Mouse (Mus musculus): ENCODE measurements around the gene Rnf133. TPM values are rescaled to one million over a fixed set of nuclear protein-coding genes. Genes with fewer than 3 reads are reported as not detected.

Gene Rnf133
- polyA plus RNA-seq (2015; fragmentation: Nextera tagmentation; extraction: Ambion mirVana) = not detected in 2 replicates

DNA sequence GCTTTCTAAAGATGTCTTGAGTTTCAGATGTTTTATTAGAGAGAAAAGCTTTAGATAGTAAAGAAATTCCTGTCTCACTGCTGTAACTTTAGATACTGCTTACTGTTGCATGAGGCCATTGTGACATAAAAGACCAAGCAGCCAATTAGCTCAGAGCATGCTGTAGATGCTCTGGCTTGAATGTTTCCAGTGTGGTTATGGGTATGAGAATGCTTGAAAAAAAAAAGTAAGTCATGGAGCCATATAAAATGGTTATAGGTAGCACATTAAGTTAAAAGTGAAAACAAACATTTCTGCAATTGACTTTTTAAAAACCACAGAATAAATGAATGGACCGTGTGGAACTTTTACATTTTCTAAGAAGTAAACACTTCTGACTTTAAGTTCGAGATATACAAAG lies at the start of gene Rnf133:
Gene Rnf133 (minus strand): TSS at position 101 of the 400 bp plus-strand sequence.
- Histone ChIP-seq H3K9me3 (no peaks in the 10 kb centered on the region), H3K4me2 (no peak within 1 kb of the TSS), H3K4me3 (no peak within 1 kb of the TSS), H3K36me3 (no peaks in the 10 kb centered on the region), H3K4me1 (no peaks in the 10 kb centered on the region), H3K9ac (no peak within 1 kb of the TSS), H3K27me3 (replicated peaks) (no peaks in the 10 kb centered on the region), H3K27ac (replicated peaks) (no peak within 1 kb of the TSS)
- ATAC-seq (ENCODE audit: extremely low read depth, insufficient number of reproducible peaks, low FRiP score, low TSS enrichment) = no peak
- WGBS = 86% methylated on average over 2 of the region's 2 CpGs

DNA sequence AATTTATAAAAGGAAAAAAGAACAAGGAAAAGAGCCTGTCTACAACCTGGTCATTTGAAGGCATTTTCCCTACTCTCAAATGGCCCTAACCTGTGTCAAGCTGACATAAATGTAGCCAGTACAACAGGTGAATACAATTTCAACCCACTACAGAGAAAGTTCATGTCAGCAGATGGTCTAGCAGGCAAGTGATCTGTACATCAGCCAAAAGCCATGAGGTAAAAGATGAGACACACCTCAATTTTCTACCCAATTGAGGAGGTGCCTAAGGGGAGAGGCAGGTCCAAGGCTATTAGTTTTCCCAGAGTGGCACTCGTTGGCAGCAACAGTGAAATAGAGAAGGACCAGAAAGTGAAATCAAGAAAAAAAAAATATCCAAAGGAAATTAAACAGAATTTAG lies 28.1 kb upstream of the Rnf133 start:
- H3K9ac ChIP-seq = no peak overlapping the region
- no peaks in the 10 kb centered on the region for H3K27me3 ChIP-seq (replicated peaks)
- H3K4me2 ChIP-seq = no peak overlapping the region
- no peak overlapping the region for H3K4me3 ChIP-seq
- 61% methylated on average over 1 of the region's 1 CpGs for WGBS
- H3K9me3 ChIP-seq = no peaks in the 10 kb centered on the region
- no peak for ATAC-seq (ENCODE audit: extremely low read depth, insufficient number of reproducible peaks, low FRiP score, low TSS enrichment)
- H3K27ac ChIP-seq (replicated peaks) = no peak overlapping the region
- no peaks in the 10 kb centered on the region for H3K4me1 ChIP-seq
- no peaks in the 10 kb centered on the region for H3K36me3 ChIP-seq

DNA sequence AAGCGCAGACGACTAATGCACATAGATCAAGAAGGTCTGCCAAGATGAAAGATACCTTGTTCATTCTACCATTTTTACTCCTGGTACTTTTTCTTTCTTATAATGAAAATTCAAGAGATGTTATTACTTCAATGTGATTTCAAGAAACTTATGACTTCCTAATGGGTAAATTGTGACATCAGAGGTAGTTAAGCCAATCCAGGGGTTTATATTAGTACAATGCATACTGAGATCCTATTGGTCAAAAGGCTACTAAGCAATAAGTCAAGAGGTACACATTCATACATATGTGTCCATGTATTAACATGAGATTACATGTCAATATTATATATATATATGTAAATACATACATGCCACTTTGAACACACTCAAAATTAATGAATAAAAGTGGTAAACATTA lies 4.9 kb upstream of the Rnf133 start, which contains the start of gene Rnf148:
Gene Rnf148 (minus strand): TSS at position 101 of the 400 bp plus-strand sequence.
- Histone ChIP-seq H3K4me2 (no peak within 1 kb of the TSS), H3K9ac (no peak within 1 kb of the TSS), H3K9me3 (no peaks in the 10 kb centered on the region), H3K27ac (replicated peaks) (no peak within 1 kb of the TSS), H3K4me3 (no peak within 1 kb of the TSS), H3K27me3 (replicated peaks) (no peaks in the 10 kb centered on the region), H3K36me3 (no peaks in the 10 kb centered on the region), H3K4me1 (peaks cover 5% of the 10 kb centered on the region)
- WGBS = 79% methylated on average over 2 of the region's 2 CpGs
- ATAC-seq (ENCODE audit: extremely low read depth, insufficient number of reproducible peaks, low FRiP score, low TSS enrichment) = no peak

DNA sequence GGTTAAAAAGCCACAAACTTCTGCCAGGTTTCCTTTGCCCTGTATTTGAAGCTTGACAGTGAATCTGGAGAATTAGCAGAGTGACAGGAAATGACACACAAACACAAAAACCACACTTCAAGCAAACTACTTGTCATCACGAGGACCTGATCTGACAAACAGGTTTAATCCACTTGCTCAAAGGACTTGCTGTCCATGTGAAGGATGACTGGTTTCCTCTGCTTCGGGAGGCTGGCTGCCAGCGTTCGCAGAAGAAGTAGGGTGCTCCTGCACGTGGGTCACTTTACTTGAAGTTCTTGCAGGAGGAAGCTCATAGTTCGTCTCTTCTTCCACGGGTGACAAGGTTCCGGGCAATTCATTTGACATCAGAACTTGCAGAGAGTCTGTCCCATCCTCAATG lies 1.4 kb downstream of the Rnf133 start:
- Histone ChIP-seq H3K4me3 (no peak overlapping the region), H3K27me3 (replicated peaks) (no peaks in the 10 kb centered on the region), H3K36me3 (no peaks in the 10 kb centered on the region), H3K4me2 (no peak overlapping the region), H3K27ac (replicated peaks) (no peak overlapping the region), H3K9me3 (no peaks in the 10 kb centered on the region), H3K4me1 (no peaks in the 10 kb centered on the region), H3K9ac (no peak overlapping the region)
- 67% methylated on average over 8 of the region's 8 CpGs for WGBS
- no peak for ATAC-seq (ENCODE audit: extremely low read depth, insufficient number of reproducible peaks, low FRiP score, low TSS enrichment)

DNA sequence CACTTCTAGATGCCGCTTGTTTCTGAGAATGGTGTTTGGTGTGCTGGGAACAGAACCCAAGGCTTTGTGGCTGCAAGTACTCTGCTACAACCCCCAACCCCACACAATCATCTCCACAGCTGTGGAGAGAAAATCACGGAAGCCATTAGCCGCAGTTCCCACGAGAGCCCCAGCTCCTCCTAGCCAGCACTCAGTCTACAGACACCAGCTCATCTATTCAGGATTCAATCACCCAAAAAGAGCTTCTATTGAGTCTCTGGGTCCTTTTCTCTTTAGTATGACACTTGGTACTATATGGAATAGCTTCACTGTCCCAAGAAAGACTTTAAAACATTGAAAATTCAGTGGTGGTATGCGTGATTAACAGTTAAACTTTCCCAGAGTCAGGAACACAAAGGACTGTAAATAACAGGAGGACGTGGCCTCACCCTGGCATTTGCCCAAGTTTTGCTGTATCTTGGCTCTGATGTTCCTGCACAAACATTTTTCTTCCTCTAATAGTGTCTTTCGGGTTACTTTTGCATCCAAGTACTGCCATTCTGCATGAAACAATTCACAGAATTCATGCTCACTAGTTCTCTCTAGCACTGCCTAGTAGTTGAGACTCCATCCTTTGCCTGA lies 2.4 kb downstream of the Rnf133 start:
- H3K9ac ChIP-seq = no peak overlapping the region
- H3K4me2 ChIP-seq = no peak overlapping the region
- no peak overlapping the region for H3K27ac ChIP-seq (replicated peaks)
- no peak overlapping the region for H3K4me3 ChIP-seq
- no peak for ATAC-seq (ENCODE audit: extremely low read depth, insufficient number of reproducible peaks, low FRiP score, low TSS enrichment)
- no peaks in the 10 kb centered on the region for H3K36me3 ChIP-seq
- no peaks in the 10 kb centered on the region for H3K27me3 ChIP-seq (replicated peaks)
- 67% methylated on average over 7 of the region's 7 CpGs for WGBS
- no peaks in the 10 kb centered on the region for H3K9me3 ChIP-seq
- H3K4me1 ChIP-seq = no peaks in the 10 kb centered on the region

DNA sequence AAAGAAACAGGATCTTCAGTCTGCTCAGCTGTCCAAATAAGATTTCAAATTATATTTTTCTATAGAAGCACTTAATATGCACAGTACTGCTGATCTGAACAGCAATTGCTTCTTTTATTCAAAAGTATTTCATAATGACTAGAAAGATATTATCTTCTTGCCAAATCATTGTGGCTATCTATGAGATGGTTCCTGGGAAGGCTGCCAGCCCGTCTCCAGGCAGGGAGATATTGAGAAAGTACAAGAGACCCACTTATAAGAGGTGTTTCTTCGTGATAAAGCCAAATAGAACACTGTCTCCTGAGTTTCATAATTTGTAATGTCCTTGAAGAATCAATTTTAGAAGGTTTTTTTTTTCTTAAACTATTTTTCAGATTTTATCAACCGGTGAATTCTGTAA lies 13.0 kb downstream of the Rnf133 start:
- H3K4me2 ChIP-seq = no peak overlapping the region
- H3K4me3 ChIP-seq = no peak overlapping the region
- no peak for ATAC-seq (ENCODE audit: extremely low read depth, insufficient number of reproducible peaks, low FRiP score, low TSS enrichment)
- H3K4me1 ChIP-seq = no peaks in the 10 kb centered on the region
- no peaks in the 10 kb centered on the region for H3K9me3 ChIP-seq
- no peak overlapping the region for H3K27ac ChIP-seq (replicated peaks)
- WGBS = 59% methylated on average over 3 of the region's 3 CpGs
- no peak overlapping the region for H3K9ac ChIP-seq
- H3K27me3 ChIP-seq (replicated peaks) = no peaks in the 10 kb centered on the region
- H3K36me3 ChIP-seq = no peaks in the 10 kb centered on the region

DNA sequence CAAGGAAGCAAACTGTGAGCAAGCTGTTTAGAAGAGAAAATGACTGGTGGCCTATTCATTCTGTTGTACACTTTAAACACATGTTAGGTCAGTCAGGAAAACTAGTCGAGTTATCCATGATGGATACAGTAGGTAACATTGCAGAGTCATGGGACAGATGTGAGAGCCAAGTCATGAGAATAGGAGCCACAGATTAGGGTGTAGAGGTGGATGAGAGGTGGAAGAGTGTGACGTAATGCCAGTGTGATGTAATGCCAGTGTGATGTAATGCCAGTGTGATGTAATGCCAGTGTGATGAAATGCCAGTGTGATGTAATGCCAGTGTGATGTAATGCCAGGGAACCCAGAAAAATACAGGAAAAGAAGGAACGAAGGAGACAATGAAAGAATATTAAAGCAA lies 14.9 kb downstream of the Rnf133 start:
- H3K4me2 ChIP-seq = no peak overlapping the region
- H3K9ac ChIP-seq = no peak overlapping the region
- no peak overlapping the region for H3K4me3 ChIP-seq
- no peaks in the 10 kb centered on the region for H3K36me3 ChIP-seq
- no peak for ATAC-seq (ENCODE audit: extremely low read depth, insufficient number of reproducible peaks, low FRiP score, low TSS enrichment)
- WGBS = 75% methylated on average over 3 of the region's 3 CpGs
- H3K4me1 ChIP-seq = peaks cover 3% of the 10 kb centered on the region; the same call in 1 of the 2 replicates
- H3K27me3 ChIP-seq (replicated peaks) = no peaks in the 10 kb centered on the region
- no peaks in the 10 kb centered on the region for H3K9me3 ChIP-seq
- H3K27ac ChIP-seq (replicated peaks) = no peak overlapping the region

DNA sequence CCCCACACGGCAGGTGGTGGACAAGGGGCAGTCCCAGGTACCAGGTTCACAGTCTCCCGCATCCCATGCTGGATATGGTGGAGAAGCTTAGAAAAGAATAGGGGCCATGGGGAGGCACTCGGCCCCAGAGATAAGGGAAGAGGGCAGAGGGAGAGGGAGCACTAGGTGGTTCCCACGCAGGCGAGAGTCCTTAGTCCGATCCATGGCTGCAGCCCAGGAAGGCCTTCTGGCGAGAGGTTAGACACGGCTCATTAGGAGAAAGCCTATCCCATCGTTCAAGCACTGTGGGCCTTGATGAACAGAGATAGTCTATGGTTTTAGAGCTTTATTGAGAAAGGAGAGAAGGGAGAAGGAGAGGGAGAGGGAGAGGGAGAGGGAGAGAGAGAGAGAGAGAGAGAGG lies 16.1 kb downstream of the Rnf133 start:
- Histone ChIP-seq H3K4me1 (peaks cover 3% of the 10 kb centered on the region; the same call in 1 of the 2 replicates), H3K27me3 (replicated peaks) (no peaks in the 10 kb centered on the region), H3K9ac (no peak overlapping the region), H3K27ac (replicated peaks) (no peak overlapping the region), H3K36me3 (no peaks in the 10 kb centered on the region), H3K9me3 (no peaks in the 10 kb centered on the region), H3K4me2 (no peak overlapping the region), H3K4me3 (no peak overlapping the region)
- 76% methylated on average over 9 of the region's 9 CpGs for WGBS
- ATAC-seq (ENCODE audit: extremely low read depth, insufficient number of reproducible peaks, low FRiP score, low TSS enrichment) = no peak

DNA sequence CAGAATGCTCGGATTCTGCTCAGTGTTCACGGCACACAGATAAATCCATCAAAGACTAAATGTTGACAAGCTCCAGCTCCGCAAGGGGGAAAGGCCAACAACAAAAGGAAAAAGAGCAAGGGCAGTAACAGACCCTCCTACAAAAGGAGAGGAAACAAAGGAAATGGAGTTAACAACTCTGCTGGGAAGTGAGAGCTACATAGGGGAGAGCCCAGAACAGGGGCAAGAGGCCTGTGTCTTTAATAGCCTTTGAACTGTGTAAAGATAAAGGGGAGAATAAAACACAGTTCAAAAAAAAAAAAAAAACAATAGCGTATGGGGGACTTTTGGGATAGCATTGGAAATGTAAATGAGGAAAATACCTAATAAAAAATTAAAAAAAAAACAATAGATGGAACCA lies 19.6 kb downstream of the Rnf133 start:
- Histone ChIP-seq H3K36me3 (no peaks in the 10 kb centered on the region), H3K9ac (no peak overlapping the region), H3K27ac (replicated peaks) (no peak overlapping the region), H3K4me2 (no peak overlapping the region), H3K4me3 (no peak overlapping the region), H3K4me1 (peaks cover 3% of the 10 kb centered on the region; the same call in 1 of the 2 replicates), H3K27me3 (replicated peaks) (no peaks in the 10 kb centered on the region), H3K9me3 (no peaks in the 10 kb centered on the region)
- 18% methylated on average over 4 of the region's 4 CpGs for WGBS
- ATAC-seq (ENCODE audit: extremely low read depth, insufficient number of reproducible peaks, low FRiP score, low TSS enrichment) = no peak

Other genes with a start within 250 kb of the Rnf133 start
- not detected in 2 replicates for gene Rnf148, start 4.8 kb upstream of the Rnf133 start, polyA plus RNA-seq (2015; fragmentation: Nextera tagmentation; extraction: Ambion mirVana)
- gene Cadps2, start 189.1 kb upstream of the Rnf133 start, polyA plus RNA-seq (2015; fragmentation: Nextera tagmentation; extraction: Ambion mirVana) = 0.78 and 1.1 TPM in 2 replicates

Measured in heart, embryonic 13.5 days (tissue).